Mouse (Mus musculus) spleen, adult 12 weeks (tissue): ENCODE data around the gene Ebf4.
A peak's percentile ranks its signal among the peaks of the same experiment; 100 is the strongest.

Experiments
- DNase-seq: peaks from one replicate; pipeline ENCODE4 v3.0.0; 2022; ENCODE audit warnings: low spot score

Gene Ebf4

GRCm38 (mm10) chr2:130386212-130386611, 91.2 kb downstream of the Ebf4 start:
- no peak for DNase-seq

GRCm38 (mm10) chr2:130388796-130389195, 93.8 kb downstream of the Ebf4 start:
- no peak for DNase-seq

DNA sequence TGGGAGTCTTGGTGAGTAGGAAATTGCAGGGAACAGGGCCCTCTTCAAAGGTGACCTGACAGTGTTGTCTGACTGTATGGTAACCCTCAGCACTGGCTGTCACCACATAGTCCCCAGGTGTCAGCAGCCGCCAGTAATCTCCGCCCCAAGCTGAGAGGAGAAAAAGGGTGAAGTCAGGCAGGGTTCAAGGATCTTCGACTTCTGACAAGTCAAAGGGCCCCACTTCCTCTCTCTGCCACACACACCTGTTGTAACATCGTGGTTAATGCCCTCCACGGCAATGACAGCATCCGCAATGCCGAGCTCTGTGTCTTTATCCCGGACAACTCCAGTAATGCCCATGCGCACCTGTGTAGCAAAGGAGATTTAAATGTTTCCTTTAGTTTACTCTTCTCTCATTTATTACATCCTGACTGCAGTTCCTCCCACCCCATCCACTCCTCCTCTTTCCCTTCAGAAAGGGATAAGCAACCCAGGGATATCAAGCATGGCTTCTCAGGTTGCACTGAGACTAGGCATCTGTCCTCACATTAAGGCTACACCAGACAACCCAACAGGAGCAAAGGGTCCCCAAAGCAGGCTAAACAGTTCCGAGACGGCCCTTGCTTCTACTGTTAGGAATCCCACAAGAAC, 96.1 kb downstream of the Ebf4 start:
- DNase-seq = no peak

- DNase-seq = no peak
Observed at GRCm38 (mm10) chr2:130392836-130393235, 97.9 kb downstream of the Ebf4 start.

- DNase-seq = no peak
Observed at GRCm38 (mm10) chr2:130395696-130396095, 100.7 kb downstream of the Ebf4 start.

GRCm38 (mm10) chr2:130397186-130397985, 102.4 kb downstream of the Ebf4 start, which contains the start of gene Cpxm1:
Gene Cpxm1, minus strand, starts transcription at chr2:130397574.
- no peak for DNase-seq

DNA sequence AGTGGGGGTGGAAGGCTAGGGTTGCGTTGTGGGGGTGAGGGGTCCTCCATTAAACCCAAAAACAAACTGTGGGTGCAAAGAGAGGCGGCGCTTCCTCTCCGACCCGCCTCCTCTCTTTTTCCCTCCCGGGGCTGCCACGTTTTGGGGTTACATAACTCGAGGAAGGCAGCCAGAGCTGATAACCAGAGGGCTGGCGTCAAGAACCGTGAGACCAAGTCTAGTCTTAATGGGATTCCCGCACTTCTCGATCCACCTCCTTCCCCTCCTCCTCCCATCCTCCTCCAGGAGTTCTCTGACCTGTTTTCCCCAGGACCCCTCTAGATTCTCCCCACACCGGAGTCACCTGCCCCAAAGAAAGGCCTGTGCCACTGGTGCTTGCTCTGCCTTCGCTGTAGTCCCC, 103.1 kb downstream of the Ebf4 start:
- DNase-seq = no peak

DNA sequence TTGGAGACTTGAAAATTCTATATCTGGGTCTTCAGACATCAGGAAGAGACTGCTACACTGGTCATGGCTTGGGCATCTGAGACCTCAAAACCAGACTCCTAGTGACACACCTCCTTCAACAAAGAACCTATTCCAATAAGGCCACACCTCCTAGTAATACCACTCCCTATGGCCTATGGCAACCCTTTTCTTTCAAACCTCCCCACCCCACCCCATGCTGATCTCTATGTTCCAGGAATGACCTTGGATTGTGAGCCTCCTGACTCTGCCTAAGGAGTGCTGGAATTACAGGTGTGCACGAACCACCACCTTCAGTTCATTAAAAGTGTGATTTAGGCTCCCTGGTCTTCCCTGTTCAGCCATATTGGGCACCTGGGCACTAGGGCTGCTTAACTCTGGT, 105.1 kb downstream of the Ebf4 start:
- DNase-seq = no peak

- DNase-seq = no peak
Observed at GRCm38 (mm10) chr2:130401891-130402290, 106.9 kb downstream of the Ebf4 start.

GRCm38 (mm10) chr2:130404939-130405338, 110.0 kb downstream of the Ebf4 start, which contains the start of the genes Gm28372 and 1700020A23Rik:
Gene Gm28372, plus strand, starts transcription at chr2:130405239.
Gene 1700020A23Rik, plus strand, starts transcription at chr2:130405259.
- no peak for DNase-seq

DNA sequence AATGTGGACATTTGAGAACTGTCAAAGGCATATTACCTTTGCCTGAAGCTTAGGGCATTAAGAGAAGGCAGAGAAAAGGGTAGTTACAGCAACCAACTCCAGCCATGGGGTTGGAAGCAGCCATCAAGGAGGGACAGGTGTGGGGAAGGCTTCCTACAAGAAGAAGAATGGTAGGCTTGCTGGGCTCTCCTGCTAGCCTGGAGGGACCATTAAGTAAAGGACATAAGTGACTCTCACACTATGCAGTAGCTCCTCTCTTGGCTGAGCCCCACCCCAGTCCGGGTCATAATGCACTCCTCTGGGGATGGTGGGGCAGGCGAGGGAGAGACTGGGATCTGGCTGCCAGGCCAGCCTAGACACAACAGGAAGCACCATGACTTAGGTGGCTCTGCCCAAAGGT, 111.2 kb downstream of the Ebf4 start, which contains the start of gene Tmem239:
Gene Tmem239, plus strand, starts transcription at position 301 of the 400 bp plus-strand sequence.
- no peak for DNase-seq

DNA sequence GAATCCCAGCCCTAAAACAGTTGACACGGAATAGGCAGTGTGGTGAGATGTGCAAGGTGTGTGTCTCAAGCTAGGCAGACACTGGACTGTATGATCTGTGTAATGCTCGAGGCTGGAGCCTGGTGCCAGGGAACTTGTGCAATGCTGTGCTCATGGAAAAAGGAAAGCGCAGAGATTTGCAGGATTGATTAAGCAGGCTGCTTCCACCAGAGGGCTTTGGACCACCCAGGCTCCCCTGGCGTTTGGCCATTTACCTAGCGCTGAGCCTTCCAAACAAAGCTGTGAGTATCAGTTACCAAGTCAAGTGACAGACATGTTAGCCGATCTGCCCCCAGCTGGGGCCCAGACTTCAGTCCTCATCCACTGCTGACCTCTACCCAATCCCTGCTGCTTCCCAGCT, 113.2 kb downstream of the Ebf4 start:
- DNase-seq = no peak

DNA sequence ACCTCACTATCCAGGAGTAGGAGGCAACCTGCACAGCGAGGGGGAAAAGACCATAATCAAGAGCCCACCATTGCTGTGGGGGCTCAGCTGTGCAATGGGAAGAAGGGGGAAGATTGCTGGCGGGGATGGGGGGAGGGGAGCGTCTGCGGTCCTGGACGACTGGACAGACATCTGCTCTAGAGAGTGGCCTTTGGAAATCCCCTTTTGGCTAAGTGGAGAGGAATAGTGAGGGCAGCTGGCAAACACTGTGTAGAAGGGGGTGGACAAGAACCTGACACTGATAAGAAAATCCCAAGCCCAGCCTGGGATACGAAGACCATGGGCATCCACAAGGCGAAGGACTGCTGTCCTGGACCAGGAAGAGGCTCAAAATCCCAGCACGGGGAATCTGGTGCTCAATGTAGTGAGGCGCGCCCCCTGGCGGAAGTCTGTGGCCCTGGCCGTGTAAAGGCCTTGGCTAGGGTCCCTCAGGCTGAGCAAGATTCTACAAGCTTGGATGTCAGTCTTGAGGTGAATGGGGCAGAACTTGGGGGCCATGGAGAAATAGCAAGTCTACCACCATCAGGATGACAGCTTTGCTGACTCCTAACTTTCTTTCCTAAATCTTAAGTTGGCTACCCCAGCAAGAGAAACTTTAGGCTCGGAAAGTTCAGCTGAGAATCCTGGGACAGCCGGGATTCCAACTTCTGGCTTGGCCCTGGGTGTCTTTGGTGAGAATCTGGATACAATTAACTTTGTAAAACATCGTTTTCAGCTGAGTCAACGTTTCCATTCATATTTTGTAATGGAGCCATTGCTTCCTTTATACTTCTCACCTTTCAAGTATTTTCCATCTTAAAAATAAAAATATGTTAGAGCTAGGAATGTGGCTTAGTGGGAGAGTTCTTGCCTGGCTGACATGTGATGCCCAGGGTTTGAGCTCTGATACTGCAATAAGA, 116.9 kb downstream of the Ebf4 start:
- peak; percentile 44 for DNase-seq

DNA sequence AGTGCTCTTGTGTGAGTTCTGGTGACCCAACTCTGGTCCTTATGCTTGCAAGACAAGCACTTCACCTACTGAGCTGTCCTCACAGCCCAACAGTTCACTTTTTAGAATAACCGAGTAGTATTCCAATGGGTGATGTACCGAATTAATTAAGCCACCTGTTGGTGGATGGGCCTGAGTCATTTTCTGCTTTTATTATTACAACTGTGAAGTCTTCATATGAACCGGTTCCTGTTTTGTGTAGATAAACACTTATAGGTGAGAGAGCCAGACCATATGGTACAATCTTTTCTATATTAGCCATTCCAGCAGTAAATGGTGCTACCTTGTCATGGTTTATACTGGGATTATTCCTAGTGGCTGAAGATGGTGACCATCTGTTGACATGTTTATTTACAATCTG, 117.8 kb downstream of the Ebf4 start:
- no peak for DNase-seq

DNA sequence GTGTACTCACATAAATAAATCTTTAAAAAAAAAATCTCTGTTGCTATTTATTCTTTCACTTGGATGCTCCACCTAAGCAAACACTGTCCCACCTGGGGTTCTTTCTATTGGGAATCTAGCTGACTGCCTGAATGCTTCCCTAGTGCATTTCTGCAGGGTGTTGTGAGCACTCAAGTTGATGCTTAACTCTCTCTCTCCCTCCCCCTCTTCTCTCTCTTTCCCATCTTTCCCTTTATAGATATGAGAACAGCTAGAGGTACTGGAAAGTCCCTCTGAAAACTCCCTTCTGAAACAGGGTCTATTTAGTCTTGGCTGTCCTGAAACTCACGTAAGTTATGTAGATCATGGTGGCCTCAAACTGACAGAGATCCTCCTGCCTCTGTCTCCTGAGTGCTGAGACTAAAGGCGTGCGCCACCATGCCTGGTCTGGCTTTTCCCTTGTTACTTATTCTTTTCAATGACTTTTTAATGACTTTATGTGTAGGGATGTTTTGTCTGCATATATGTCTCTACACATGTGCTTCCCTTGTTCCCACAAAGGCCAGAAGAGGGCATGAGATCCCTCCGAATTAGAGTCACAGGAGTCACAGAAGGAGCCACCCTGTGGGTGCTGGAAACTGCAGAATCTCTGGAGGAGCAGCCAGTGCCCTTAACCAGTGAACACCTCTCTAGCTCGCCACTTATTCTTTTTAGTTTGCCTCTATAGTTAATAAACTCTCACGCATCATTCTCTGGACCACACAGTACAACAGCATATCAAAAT, 119.3 kb downstream of the Ebf4 start:
- DNase-seq = no peak
